Mouse (Mus musculus) liver, adult 2 months (tissue): ENCODE measurements at regions not wholly inside any gene's neighbourhood (a gene's known extent, or its start where the extent isn't known, plus 50 kb on each side); places are given as distances from the start of the nearest gene placed in this dataset.
A peak's percentile ranks its signal among the peaks of the same experiment; 100 is the strongest.

Source experiments
- DNase-seq: peaks from one replicate; pipeline ENCODE4 v3.0.0-alpha.2; 2011; ENCODE audit warnings: low read depth, low spot score; ENCODE audit errors: extremely low read depth
- H3K27ac ChIP-seq: fragments of 200-500 bp; replicated peaks from 2 replicates; pipeline ENCODE4 v1.5.1; 2012; ENCODE audit warnings: low read depth, mild to moderate bottlenecking, control low read depth, inconsistent platforms, low read length; ENCODE audit not compliant: insufficient read depth
- H3K27me3 ChIP-seq: fragments of 200-500 bp; 2 replicates; pipeline ENCODE4 v1.6.1; 2012; ENCODE audit warnings: mild to moderate bottlenecking, moderate library complexity, low read length, inconsistent platforms; ENCODE audit not compliant: control insufficient read depth, insufficient read depth
- H3K36me3 ChIP-seq: fragments of 200-500 bp; 2 replicates; pipeline ENCODE4 v1.6.1; 2012; ENCODE audit warnings: low read length, inconsistent platforms; ENCODE audit not compliant: control insufficient read depth, insufficient read depth
- H3K4me1 ChIP-seq: fragments of 200-500 bp; 2 replicates; pipeline ENCODE4 v1.6.1; 2011; ENCODE audit warnings: low read length; ENCODE audit not compliant: control insufficient read depth, insufficient read depth
- H3K4me3 ChIP-seq: fragments of 200-500 bp; 2 replicates; pipeline ENCODE4 v1.5.1; 2011; ENCODE audit warnings: low read depth, mild to moderate bottlenecking, control low read depth, low read length, moderate library complexity; ENCODE audit not compliant: insufficient read depth
- H3K79me2 ChIP-seq: fragments of 200-500 bp; 2 replicates; pipeline ENCODE4 v1.6.1; 2012; ENCODE audit warnings: inconsistent platforms, mild to moderate bottlenecking, low read length, moderate library complexity; ENCODE audit not compliant: control insufficient read depth, insufficient read depth
- H3K9ac ChIP-seq: fragments of 200-500 bp; 2 replicates; pipeline ENCODE4 v1.6.1; 2012; ENCODE audit warnings: low read depth, mild to moderate bottlenecking, control low read depth, inconsistent platforms, low read length
- CTCF ChIP-seq: fragments of 200-500 bp; IDR thresholded peaks from 2 replicates; pipeline ENCODE4 v1.5.1; 2011; ENCODE audit warnings: low read depth, low read length, control low read depth
- POLR2A ChIP-seq: fragments of 200-500 bp; IDR thresholded peaks from 2 replicates; pipeline ENCODE4 v1.6.1; 2011; ENCODE audit warnings: low read length, control low read depth; ENCODE audit not compliant: insufficient read depth; ENCODE audit errors: extremely low read depth
- WGBS: fragments of 180-500 bp; shearing (Covaris S2); methylation state at CpG from one replicate; pipeline ENCODE4 v1.1.7; 2018; 5-methylcytosine and 5-hydroxymethylcytosine counted together

- no peak overlapping the region for H3K9ac ChIP-seq
- DNase-seq, result no peak
- 53% methylated on average over 2 of the region's 2 CpGs for whole genome bisulfite sequencing
- no peaks in the 10 kb centered on the region for H3K27me3 ChIP-seq
- no peaks in the 10 kb centered on the region for H3K79me2 ChIP-seq
- no peaks in the 10 kb centered on the region for H3K36me3 ChIP-seq
- no peak overlapping the region for H3K4me3 ChIP-seq
- no peak overlapping the region for H3K27ac ChIP-seq
- no peaks in the 10 kb centered on the region for H3K4me1 ChIP-seq
- no peak for TF ChIP-seq POLR2A
- no peak for TF ChIP-seq CTCF
Observed at GRCm38 (mm10) chr6:140895441-140895840, 166.4 kb downstream of the Gm11077 start.

- Histone ChIP-seq H3K9ac (no peak overlapping the region), H3K36me3 (no peaks in the 10 kb centered on the region), H3K4me1 (no peaks in the 10 kb centered on the region), H3K79me2 (no peaks in the 10 kb centered on the region), H3K4me3 (no peak overlapping the region), H3K27me3 (no peaks in the 10 kb centered on the region), H3K27ac (no peak overlapping the region)
- 51% methylated on average over 8 of the region's 8 CpGs for WGBS
- DNase-seq, result no peak
- TF ChIP-seq CTCF, result no peak
- no peak for TF ChIP-seq POLR2A
Observed at GRCm38 (mm10) chr6:140897111-140897510, 168.0 kb downstream of the Gm11077 start.

DNA sequence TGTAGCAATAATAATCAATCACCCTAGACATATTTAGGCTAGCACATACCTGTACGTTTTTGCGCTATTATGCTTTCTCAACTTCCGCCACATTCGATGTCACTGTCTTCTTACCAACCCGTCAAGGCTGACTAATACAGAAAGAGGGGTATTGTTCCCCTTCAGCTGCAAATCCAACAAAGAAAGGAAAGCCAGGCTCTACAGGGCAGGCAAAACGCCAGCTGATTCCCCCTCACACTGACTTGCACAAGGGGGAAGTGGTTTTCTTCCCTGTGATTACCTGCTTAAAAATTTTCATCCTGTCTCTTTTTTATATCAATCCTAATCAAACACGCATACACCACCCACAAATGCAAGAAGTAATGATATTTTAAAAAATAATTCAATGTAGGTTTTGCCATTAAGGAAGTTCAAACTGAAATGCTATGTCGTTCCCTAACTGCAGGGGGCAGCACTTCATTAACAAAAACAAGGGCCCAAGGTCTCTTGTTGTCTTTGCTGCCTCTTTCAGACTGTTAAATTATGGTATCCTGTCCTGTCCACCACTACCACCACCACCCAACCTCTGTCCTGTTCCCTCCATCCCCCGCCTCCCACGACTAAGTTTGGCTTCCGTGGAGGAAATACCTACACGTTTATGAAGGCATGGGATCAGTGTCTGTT, 195.4 kb downstream of the Gm11077 start:
- Histone ChIP-seq H3K4me1 (no peaks in the 10 kb centered on the region), H3K79me2 (no peaks in the 10 kb centered on the region), H3K36me3 (no peaks in the 10 kb centered on the region), H3K27ac (no peak overlapping the region), H3K9ac (no peak overlapping the region), H3K27me3 (no peaks in the 10 kb centered on the region), H3K4me3 (no peak overlapping the region)
- TF ChIP-seq POLR2A (no peak), CTCF (peak; percentile 54)
- peak; percentile 24 for DNase-seq
- 60% methylated on average over 12 of the region's 12 CpGs for WGBS

DNA sequence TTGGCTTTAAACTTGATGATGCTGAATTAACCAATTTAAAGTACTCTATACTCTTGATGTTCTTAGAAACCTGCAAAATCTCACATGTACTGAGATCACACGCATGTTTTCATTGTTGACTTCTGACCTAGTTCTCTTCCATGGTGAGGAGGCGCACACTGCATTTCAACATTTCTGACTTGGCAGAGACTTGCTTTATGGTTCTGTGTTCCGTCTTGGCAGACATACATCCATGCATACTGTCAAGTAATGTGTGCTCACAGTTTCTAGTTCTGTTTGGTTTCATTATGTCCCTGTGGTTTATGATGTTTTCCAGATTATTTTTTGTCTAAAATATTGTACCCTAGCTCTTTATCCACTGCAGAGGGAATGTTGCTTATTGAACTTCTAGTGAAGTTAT, 198.5 kb downstream of the Gm11077 start:
- TF ChIP-seq CTCF (no peak), POLR2A (no peak)
- no peaks in the 10 kb centered on the region for H3K36me3 ChIP-seq
- 80% methylated on average over 3 of the region's 3 CpGs for WGBS

GRCm38 (mm10) chr6:140934286-140934685, 205.2 kb downstream of the Gm11077 start:
- H3K4me3 ChIP-seq, result no peak overlapping the region
- no peaks in the 10 kb centered on the region for H3K27me3 ChIP-seq
- no peaks in the 10 kb centered on the region for H3K79me2 ChIP-seq
- 84% methylated on average over 6 of the region's 6 CpGs for WGBS
- H3K4me1 ChIP-seq, result no peaks in the 10 kb centered on the region
- TF ChIP-seq CTCF (no peak), POLR2A (no peak)
- H3K36me3 ChIP-seq, result no peaks in the 10 kb centered on the region
- H3K9ac ChIP-seq, result no peak overlapping the region
- no peak overlapping the region for H3K27ac ChIP-seq
- DNase-seq, result no peak

More for the DNA sequence above, 198.5 kb downstream of the Gm11077 start:
- no peaks in the 10 kb centered on the region for H3K79me2 ChIP-seq
- DNase-seq, result no peak
- no peaks in the 10 kb centered on the region for H3K4me1 ChIP-seq
- no peak overlapping the region for H3K4me3 ChIP-seq
- no peak overlapping the region for H3K27ac ChIP-seq
- no peak overlapping the region for H3K9ac ChIP-seq
- H3K27me3 ChIP-seq, result no peaks in the 10 kb centered on the region

GRCm38 (mm10) chr6:140938025-140938424, 208.9 kb downstream of the Gm11077 start:
- WGBS, result 86% methylated on average over 1 of the region's 1 CpGs
- Histone ChIP-seq H3K79me2 (no peaks in the 10 kb centered on the region), H3K27me3 (no peaks in the 10 kb centered on the region), H3K36me3 (no peaks in the 10 kb centered on the region), H3K4me1 (no peaks in the 10 kb centered on the region), H3K27ac (no peak overlapping the region), H3K4me3 (no peak overlapping the region), H3K9ac (no peak overlapping the region)
- no peak for DNase-seq
- TF ChIP-seq CTCF (no peak), POLR2A (no peak)
